Mouse (Mus musculus) splenic B cell, adult 2 months (primary cell): ENCODE results near the gene St7.

Source experiments
- DNase-seq: peaks from one replicate; pipeline ENCODE4 v3.0.0-alpha.2; 2011; ENCODE audit warnings: low read depth, low spot score
- H3K27me3 ChIP-seq: 2 replicates; pipeline ENCODE4 v1.6.1; 2012; ENCODE audit warnings: mild to moderate bottlenecking, low read length, moderate library complexity, mixed read lengths; ENCODE audit not compliant: control insufficient read depth, poor library complexity, insufficient read depth, severe bottlenecking
- H3K36me3 ChIP-seq: 2 replicates; pipeline ENCODE4 v1.6.1; 2012; ENCODE audit warnings: mild to moderate bottlenecking, low read length, moderate library complexity, mixed read lengths; ENCODE audit not compliant: control insufficient read depth, poor library complexity, insufficient read depth, severe bottlenecking

St7 gene

DNA sequence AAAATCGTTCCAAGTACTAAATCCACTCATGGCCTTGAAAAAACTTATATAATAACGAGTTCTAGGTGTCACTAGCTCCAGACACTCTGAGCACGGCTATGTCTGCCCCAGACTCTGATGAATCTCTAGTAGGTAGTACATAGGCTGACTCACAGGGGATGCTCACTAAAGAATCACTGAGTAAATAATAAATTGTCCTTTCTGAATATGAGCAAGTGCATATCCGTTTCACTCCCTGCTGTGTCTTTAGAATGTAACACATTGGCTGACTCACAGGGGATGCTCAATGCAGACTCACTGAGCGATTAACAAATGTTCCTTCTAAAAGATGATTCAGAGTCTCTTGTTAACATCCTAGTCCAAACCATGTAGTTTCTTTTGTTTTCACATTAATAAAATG is 285.6 kb downstream of the St7 start:
- Histone ChIP-seq H3K36me3 (no peaks in the 10 kb centered on the region), H3K27me3 (no peaks in the 10 kb centered on the region)
- no peak for DNase-seq

DNA sequence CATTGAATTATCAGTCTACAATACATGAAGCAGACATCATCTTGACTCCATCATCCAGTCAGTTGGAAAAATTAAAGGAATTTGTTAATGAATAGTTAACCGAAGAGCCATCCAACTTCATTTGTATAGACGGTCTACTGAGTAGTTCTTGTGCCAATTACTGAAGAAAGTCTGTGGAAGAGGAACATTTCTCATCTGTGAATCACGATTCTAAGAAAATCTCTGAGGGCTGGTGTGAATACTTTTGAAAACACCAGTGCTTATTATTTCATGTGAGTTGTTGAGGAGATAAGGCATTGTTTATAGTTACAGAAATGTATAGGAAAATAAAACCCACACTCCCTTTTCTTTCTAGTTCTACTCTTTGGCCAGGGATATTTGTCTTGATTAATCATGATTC is 286.1 kb downstream of the St7 start:
- H3K27me3 ChIP-seq = no peaks in the 10 kb centered on the region
- DNase-seq = no peak
- no peaks in the 10 kb centered on the region for H3K36me3 ChIP-seq

DNA sequence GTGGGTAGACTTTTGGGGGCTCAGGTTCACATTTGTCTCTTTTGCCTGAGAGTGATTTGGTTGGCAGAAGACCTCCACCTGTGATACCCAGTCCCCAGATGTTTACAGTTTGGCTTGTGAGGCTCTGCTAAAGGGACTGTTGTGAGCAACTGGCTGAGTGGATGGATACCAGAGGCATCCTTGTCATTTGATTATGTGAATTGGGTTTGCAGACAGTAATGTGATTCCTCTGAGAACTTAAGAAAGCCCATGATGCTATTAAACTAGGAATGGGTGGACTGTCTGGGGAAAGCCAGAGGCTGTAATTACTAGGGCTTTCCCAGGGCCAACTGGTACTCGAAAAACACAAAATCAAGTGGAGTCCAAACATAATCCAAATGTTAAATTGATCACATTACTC is 286.6 kb downstream of the St7 start:
- H3K27me3 ChIP-seq = no peaks in the 10 kb centered on the region
- no peaks in the 10 kb centered on the region for H3K36me3 ChIP-seq
- no peak for DNase-seq

DNA sequence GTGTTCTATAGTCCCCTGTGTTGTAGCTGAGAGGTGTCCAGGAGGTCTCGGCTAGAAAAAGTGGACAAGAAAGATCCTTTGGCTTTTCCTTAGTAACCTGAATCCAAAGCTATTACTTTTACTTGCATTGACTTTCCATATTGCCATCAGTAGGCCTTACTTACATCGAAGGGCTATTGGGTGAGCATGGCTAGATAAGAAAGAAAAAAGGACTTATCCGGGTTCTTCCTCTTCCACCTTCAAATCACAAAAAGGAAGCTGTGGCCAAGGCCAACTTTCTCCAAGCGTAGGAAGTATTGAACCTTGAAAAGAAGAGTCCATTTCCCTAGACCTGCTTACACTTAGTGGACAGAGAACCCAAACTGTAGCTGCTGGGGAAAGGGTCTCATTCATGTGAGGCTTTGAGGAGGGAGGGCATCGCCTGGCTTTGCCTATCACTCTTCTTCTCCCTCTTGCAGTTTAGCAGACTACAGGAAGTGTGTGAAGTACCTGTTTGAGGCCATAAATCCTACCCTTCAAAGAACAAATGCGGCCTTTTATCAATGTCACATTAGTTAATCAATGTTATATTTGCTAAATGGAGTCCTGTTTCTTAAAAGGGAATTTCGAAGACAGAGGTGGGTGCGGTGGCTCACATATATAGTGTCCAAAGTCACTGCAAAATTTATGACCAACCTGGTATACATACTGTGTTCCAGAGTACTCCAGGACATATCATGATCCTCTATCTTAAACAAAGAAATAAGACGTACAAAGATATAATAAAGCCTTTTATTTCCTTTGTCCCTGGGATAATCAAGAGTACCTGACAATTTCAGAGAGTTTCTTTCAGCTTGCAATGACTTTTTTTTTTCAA is 297.7 kb downstream of the St7 start:
- no peak for DNase-seq
- Histone ChIP-seq H3K36me3 (no peaks in the 10 kb centered on the region), H3K27me3 (no peaks in the 10 kb centered on the region)

DNA sequence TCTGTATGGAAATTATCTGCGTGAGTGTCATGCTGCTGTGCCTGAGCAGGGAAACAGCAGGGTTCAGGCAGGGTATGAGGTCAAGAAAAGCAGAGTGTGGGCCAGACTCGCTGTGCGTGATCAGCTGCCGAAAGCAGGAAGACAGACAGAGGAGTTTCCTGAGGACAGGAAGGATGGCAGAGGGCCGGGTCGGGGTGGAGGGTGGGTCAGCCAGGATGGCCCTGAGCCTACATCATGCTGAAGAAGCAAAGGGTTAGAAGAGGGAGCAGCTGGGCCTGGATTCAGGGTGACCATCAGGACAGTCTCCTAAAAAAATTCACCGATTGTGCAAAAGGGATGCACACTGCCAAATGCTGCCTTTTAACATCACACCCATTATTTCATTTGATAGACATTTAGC is 298.9 kb downstream of the St7 start:
- DNase-seq = no peak
- Histone ChIP-seq H3K36me3 (no peaks in the 10 kb centered on the region), H3K27me3 (no peaks in the 10 kb centered on the region)
